Mouse (Mus musculus): ENCODE results near the gene Lrch1. TPM values are rescaled to one million over a fixed set of nuclear protein-coding genes. Genes with fewer than 3 reads are reported as not detected.

The Lrch1 gene
- total RNA-seq, 2 experiments from 2014 or later = 4.4 to 6.1 TPM

- ATAC-seq (replicated peaks; ENCODE audit: low FRiP score, poor library complexity, severe bottlenecking) = no peak
Measured at GRCm38 (mm10) chr14:74835010-74835409, 112.7 kb downstream of the Lrch1 start.

GRCm38 (mm10) chr14:74834215-74834614 lies 113.5 kb downstream of the Lrch1 start:
- ATAC-seq (replicated peaks; ENCODE audit: low FRiP score, poor library complexity, severe bottlenecking) = no peak

- no peak for ATAC-seq (replicated peaks; ENCODE audit: low FRiP score, poor library complexity, severe bottlenecking)
Measured at GRCm38 (mm10) chr14:74831653-74832052, 116.0 kb downstream of the Lrch1 start.

- ATAC-seq (replicated peaks; ENCODE audit: low FRiP score, poor library complexity, severe bottlenecking) = no peak
Measured at GRCm38 (mm10) chr14:74831050-74831449, 116.6 kb downstream of the Lrch1 start.

GRCm38 (mm10) chr14:74830591-74830990 lies 117.1 kb downstream of the Lrch1 start:
- ATAC-seq (replicated peaks; ENCODE audit: low FRiP score, poor library complexity, severe bottlenecking) = no peak

- ATAC-seq (replicated peaks; ENCODE audit: low FRiP score, poor library complexity, severe bottlenecking) = no peak
Measured at GRCm38 (mm10) chr14:74822757-74823680, 124.7 kb downstream of the Lrch1 start.

- no peak for ATAC-seq (replicated peaks; ENCODE audit: low FRiP score, poor library complexity, severe bottlenecking)
Measured at GRCm38 (mm10) chr14:74822048-74822447, 125.6 kb downstream of the Lrch1 start.

- peak; percentile 70 for ATAC-seq (replicated peaks; ENCODE audit: low FRiP score, poor library complexity, severe bottlenecking)
Measured at GRCm38 (mm10) chr14:74820180-74820813, 127.4 kb downstream of the Lrch1 start.

- ATAC-seq (replicated peaks; ENCODE audit: low FRiP score, poor library complexity, severe bottlenecking) = no peak
Measured at GRCm38 (mm10) chr14:74816705-74817104, 131.0 kb downstream of the Lrch1 start.

- ATAC-seq (replicated peaks; ENCODE audit: low FRiP score, poor library complexity, severe bottlenecking) = no peak
Measured at GRCm38 (mm10) chr14:74814848-74815789, 132.6 kb downstream of the Lrch1 start.

GRCm38 (mm10) chr14:74811617-74812016 lies 136.1 kb downstream of the Lrch1 start:
- no peak for ATAC-seq (replicated peaks; ENCODE audit: low FRiP score, poor library complexity, severe bottlenecking)

- ATAC-seq (replicated peaks; ENCODE audit: low FRiP score, poor library complexity, severe bottlenecking) = no peak
Measured at GRCm38 (mm10) chr14:74801961-74802360, 145.7 kb downstream of the Lrch1 start.

GRCm38 (mm10) chr14:74798063-74798890 lies 149.4 kb downstream of the Lrch1 start:
- ATAC-seq (replicated peaks; ENCODE audit: low FRiP score, poor library complexity, severe bottlenecking) = no peak

GRCm38 (mm10) chr14:74797386-74798062 lies 150.2 kb downstream of the Lrch1 start:
- no peak for ATAC-seq (replicated peaks; ENCODE audit: low FRiP score, poor library complexity, severe bottlenecking)

- no peak for ATAC-seq (replicated peaks; ENCODE audit: low FRiP score, poor library complexity, severe bottlenecking)
Measured at GRCm38 (mm10) chr14:74794931-74795330, 152.7 kb downstream of the Lrch1 start.

GRCm38 (mm10) chr14:74792793-74793192 lies 154.9 kb downstream of the Lrch1 start:
- no peak for ATAC-seq (replicated peaks; ENCODE audit: low FRiP score, poor library complexity, severe bottlenecking)

GRCm38 (mm10) chr14:74790535-74790934 lies 157.1 kb downstream of the Lrch1 start:
- no peak for ATAC-seq (replicated peaks; ENCODE audit: low FRiP score, poor library complexity, severe bottlenecking)

- no peak for ATAC-seq (replicated peaks; ENCODE audit: low FRiP score, poor library complexity, severe bottlenecking)
Measured at GRCm38 (mm10) chr14:74788766-74789165, 158.9 kb downstream of the Lrch1 start.

GRCm38 (mm10) chr14:74787717-74788116 lies 160.0 kb downstream of the Lrch1 start:
- ATAC-seq (replicated peaks; ENCODE audit: low FRiP score, poor library complexity, severe bottlenecking) = no peak
